Mouse (Mus musculus): ENCODE measurements around the gene Gnb1l.

The Gnb1l gene

GRCm38 (mm10) chr16:18547891-18548290 is 49.4 kb downstream of the Gnb1l start:
- DNase-seq (ENCODE audit: low read depth, low spot score), result no peak

- no peak for DNase-seq (ENCODE audit: low read depth, low spot score)
These were observed 53.1 kb downstream of the Gnb1l start for GRCm38 (mm10) chr16:18551604-18552003.

GRCm38 (mm10) chr16:18552106-18552710 is 53.7 kb downstream of the Gnb1l start:
- DNase-seq (ENCODE audit: low read depth, low spot score), result no peak

- DNase-seq (ENCODE audit: low read depth, low spot score), result no peak
These were observed 56.2 kb downstream of the Gnb1l start for GRCm38 (mm10) chr16:18554721-18555120.

GRCm38 (mm10) chr16:18555235-18555935 is 56.9 kb downstream of the Gnb1l start:
- peak; percentile 63 for DNase-seq (ENCODE audit: low read depth, low spot score)

GRCm38 (mm10) chr16:18556461-18556860 is 57.9 kb downstream of the Gnb1l start:
- DNase-seq (ENCODE audit: low read depth, low spot score), result no peak

GRCm38 (mm10) chr16:18564472-18564871 is 66.0 kb downstream of the Gnb1l start:
- DNase-seq (ENCODE audit: low read depth, low spot score), result no peak

- DNase-seq (ENCODE audit: low read depth, low spot score), result no peak
These were observed 70.1 kb downstream of the Gnb1l start for GRCm38 (mm10) chr16:18568599-18568998.

- no peak for DNase-seq (ENCODE audit: low read depth, low spot score)
These were observed 75.7 kb downstream of the Gnb1l start for GRCm38 (mm10) chr16:18574196-18574595.

GRCm38 (mm10) chr16:18577071-18577470 is 78.6 kb downstream of the Gnb1l start:
- DNase-seq (ENCODE audit: low read depth, low spot score), result no peak

- DNase-seq (ENCODE audit: low read depth, low spot score), result no peak
These were observed 79.2 kb downstream of the Gnb1l start for GRCm38 (mm10) chr16:18577599-18578160.

- DNase-seq (ENCODE audit: low read depth, low spot score), result no peak
These were observed 81.9 kb downstream of the Gnb1l start for GRCm38 (mm10) chr16:18580389-18580788.

- DNase-seq (ENCODE audit: low read depth, low spot score), result no peak
These were observed 82.6 kb downstream of the Gnb1l start for GRCm38 (mm10) chr16:18581050-18581622.

- DNase-seq (ENCODE audit: low read depth, low spot score), result no peak
These were observed 83.2 kb downstream of the Gnb1l start for GRCm38 (mm10) chr16:18581623-18582205.

- no peak for DNase-seq (ENCODE audit: low read depth, low spot score)
These were observed 84.1 kb downstream of the Gnb1l start for GRCm38 (mm10) chr16:18582426-18583148.

GRCm38 (mm10) chr16:18583169-18583568 is 84.7 kb downstream of the Gnb1l start:
- DNase-seq (ENCODE audit: low read depth, low spot score), result no peak

- no peak for DNase-seq (ENCODE audit: low read depth, low spot score)
These were observed 85.3 kb downstream of the Gnb1l start for GRCm38 (mm10) chr16:18583673-18584357.

- DNase-seq (ENCODE audit: low read depth, low spot score), result no peak
These were observed 86.5 kb downstream of the Gnb1l start for GRCm38 (mm10) chr16:18584901-18585510.

- no peak for DNase-seq (ENCODE audit: low read depth, low spot score)
These were observed 87.2 kb downstream of the Gnb1l start for GRCm38 (mm10) chr16:18585676-18586075.

GRCm38 (mm10) chr16:18586076-18586905 is 87.8 kb downstream of the Gnb1l start:
- no peak for DNase-seq (ENCODE audit: low read depth, low spot score)
